Mouse (Mus musculus): ENCODE results near the gene Arsa.

DNA sequence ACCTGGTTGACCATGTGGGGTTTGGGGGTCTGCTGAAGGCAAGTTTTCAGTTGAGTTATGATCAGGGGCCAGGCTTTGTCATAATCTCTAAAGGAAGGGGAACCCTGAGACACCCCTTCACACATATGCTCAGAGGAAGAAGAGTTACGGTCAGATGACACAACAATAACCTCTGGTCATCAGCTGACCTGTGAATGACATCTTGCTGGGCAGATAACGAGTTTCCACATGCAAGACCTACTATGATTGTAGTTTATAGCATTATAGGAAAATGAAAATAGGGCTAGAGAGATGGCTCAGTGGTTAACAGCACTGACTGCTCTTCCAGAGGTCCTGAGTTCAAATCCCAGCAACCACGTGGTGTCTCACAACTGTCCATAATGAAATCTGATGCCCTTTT is 1.4 kb upstream of the Arsa start:
- TF ChIP-seq CTCF (IDR thresholded peaks at IDR 0.05; ENCODE audit: insufficient read depth, low read depth, low read length) (no peak), POLR2A (IDR thresholded peaks at IDR 0.05; ENCODE audit: insufficient read depth, low read depth, low read length) (no peak)

Data from olfactory bulb, adult 2 months (tissue).